Mouse (Mus musculus): ENCODE measurements at regions not wholly inside any gene's neighbourhood (a gene's known extent, or its start where the extent isn't known, plus 50 kb on each side); places are given as distances from the start of the nearest gene placed in this dataset.

DNA sequence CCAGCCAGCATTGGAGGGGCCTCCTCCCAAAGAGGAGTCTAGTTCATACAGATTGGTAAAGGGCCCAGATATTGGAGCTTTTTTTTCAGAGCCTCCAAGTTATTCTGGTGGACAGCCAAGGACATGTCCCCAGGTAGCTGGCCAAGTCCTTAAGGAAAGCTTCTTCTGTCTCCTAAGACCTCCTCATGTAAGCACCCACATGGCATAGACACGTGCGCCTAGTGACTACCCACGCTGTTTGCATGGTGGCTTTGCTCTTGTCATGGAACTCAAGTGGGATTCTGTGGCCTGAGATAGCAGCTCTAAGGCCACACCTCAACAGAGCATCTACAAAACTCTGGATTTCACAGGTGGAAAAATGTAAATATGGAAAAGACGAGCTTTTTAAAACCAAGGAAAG lies 332.0 kb downstream of the Foxo1 start:
- TF ChIP-seq POLR2A (IDR thresholded peaks at IDR 0.05; ENCODE audit: borderline replicate concordance, extremely low read depth, insufficient read depth, insufficient read length, poor library complexity, severe bottlenecking) (no peak), CTCF (IDR thresholded peaks at IDR 0.05; ENCODE audit: borderline replicate concordance, extremely low read depth, insufficient read depth, insufficient read length) (no peak)
